Mouse (Mus musculus) cortical plate, adult 2 months (tissue): ENCODE results near the gene Sult1c2. TPM values are rescaled to one million over a fixed set of nuclear protein-coding genes. Genes with fewer than 3 reads are reported as not detected.

Experiments
- H3K27ac ChIP-seq: fragments of 200-500 bp; 2 replicates; pipeline ENCODE4 v1.5.1; 2012; ENCODE audit warnings: low read length, control low read depth, inconsistent platforms; ENCODE audit not compliant: insufficient read depth
- H3K4me1 ChIP-seq: fragments of 200-500 bp; 2 replicates; pipeline ENCODE4 v1.6.1; 2011; ENCODE audit warnings: low read length; ENCODE audit not compliant: control insufficient read depth, insufficient read depth
- H3K4me3 ChIP-seq: fragments of 200-500 bp; 2 replicates; pipeline ENCODE4 v1.5.1; 2011; ENCODE audit warnings: mild to moderate bottlenecking, low read length, control low read depth; ENCODE audit not compliant: insufficient read depth
- CTCF ChIP-seq: fragments of 200-500 bp; IDR thresholded peaks from 2 replicates; pipeline ENCODE4 v1.5.1; 2011; ENCODE audit warnings: mild to moderate bottlenecking, control low read depth, low read length; ENCODE audit not compliant: insufficient read depth; ENCODE audit errors: extremely low read depth
- POLR2A ChIP-seq: fragments of 200-500 bp; IDR thresholded peaks from 2 replicates; pipeline ENCODE4 v1.6.1; 2011; ENCODE audit warnings: mild to moderate bottlenecking, low read length, control low read depth; ENCODE audit not compliant: insufficient read depth; ENCODE audit errors: extremely low read depth
- polyA plus RNA-seq: library from polyadenylated mRNA; depleted of rRNA; stranded (reverse); fragments of >200 nt; gene quantifications from 2 replicates; pipeline ENCODE4 v1.2.3, GENCODE M21; 2012; rRNA removed

Gene Sult1c2
- polyA plus RNA-seq, 1 experiment: not detected

- no peak overlapping the region for H3K4me3 ChIP-seq
- TF ChIP-seq CTCF (no peak), POLR2A (no peak)
- no peaks in the 10 kb centered on the region for H3K4me1 ChIP-seq
Observed at GRCm38 (mm10) chr17:53783381-53783780, 62.8 kb downstream of the Sult1c2 start.

More at GRCm38 (mm10) chr17:53783381-53783780, 62.8 kb downstream of the Sult1c2 start:
- no peak overlapping the region for H3K27ac ChIP-seq

Other genes with a start within 250 kb of the Sult1c2 start
- 0.19 and 0.21 TPM in 2 replicates for gene Sgo1, start 157.0 kb downstream of the Sult1c2 start, polyA plus RNA-seq
- gene Sult1c1, start 144.3 kb upstream of the Sult1c2 start, polyA plus RNA-seq: not detected in 2 replicates